Mouse (Mus musculus) heart, postnatal 0 days (tissue): Measurements from ENCODE around the gene Cep95.

ENCODE experiments used
- CTCF ChIP-seq: IDR thresholded peaks from 2 replicates; pipeline ENCODE4 v1.5.1; 2016; ENCODE audit warnings: antibody characterized with exemption, control low read depth, low read depth
- EP300 ChIP-seq: IDR thresholded peaks from 2 replicates; pipeline ENCODE4 v1.6.1; 2016; ENCODE audit warnings: antibody characterized with exemption, low read depth

DNA sequence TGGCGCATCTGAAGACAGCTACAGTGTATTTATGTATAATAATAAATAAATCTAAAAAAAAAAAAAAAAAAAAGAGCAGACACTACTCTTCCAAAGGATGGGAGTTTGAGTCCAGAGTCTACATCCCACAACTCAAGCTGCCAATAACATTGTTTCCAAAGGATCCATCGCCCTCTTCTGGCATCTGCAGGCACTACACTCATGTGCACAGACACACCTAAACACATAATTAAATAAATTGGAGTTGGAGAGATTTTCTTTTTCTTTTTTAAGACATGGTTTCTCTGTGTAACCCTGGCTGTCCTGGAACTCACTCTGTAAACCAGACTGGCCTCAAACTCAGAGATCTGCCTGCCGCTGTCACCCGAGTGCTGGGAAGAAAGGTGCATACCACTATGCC is 21.5 kb upstream of the Cep95 start:
- TF ChIP-seq EP300 (no peak), CTCF (no peak)
